Mouse (Mus musculus) kidney, adult 18-20 months (tissue): ENCODE results near the gene Prss41.
"Not testable (repeated sequence)": the region's sequence is repeated elsewhere in the genome, so short reads cannot be mapped to it uniquely, and the experiment has no call there.

Experiments used
- DNase-seq: peaks from one replicate; pipeline ENCODE4 v3.0.0; 2021

Gene Prss41

DNA sequence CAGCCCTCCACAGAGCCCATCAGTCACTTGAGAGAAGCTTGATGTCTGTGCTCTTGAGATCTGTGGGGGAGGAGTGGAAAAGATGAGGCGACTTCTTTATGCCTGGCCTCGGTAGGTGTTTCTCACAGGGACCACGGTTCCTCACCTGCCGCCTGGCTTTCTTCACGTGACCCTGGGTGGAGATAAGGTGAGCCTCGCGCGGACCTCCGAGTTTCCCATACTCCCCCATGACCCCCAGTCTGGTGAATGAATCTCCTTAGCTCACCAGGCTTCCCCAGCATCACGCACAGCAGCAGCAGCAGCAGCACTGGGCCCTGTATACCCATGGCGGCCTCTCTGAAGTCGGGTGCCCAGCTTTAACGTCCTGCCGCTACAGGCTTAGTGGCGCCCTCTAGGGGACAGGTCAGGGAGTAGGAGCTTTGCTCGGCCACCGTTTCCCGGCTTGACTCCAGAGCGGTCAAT, at the start of gene Prss41, which contains the start of gene Prss32:
TSS of gene Prss41 (minus strand) at position 361 of the 462 bp plus-strand sequence.
TSS of gene Prss32 (plus strand) at position 44 of the 462 bp plus-strand sequence.
- DNase-seq: peak; percentile 61

DNA sequence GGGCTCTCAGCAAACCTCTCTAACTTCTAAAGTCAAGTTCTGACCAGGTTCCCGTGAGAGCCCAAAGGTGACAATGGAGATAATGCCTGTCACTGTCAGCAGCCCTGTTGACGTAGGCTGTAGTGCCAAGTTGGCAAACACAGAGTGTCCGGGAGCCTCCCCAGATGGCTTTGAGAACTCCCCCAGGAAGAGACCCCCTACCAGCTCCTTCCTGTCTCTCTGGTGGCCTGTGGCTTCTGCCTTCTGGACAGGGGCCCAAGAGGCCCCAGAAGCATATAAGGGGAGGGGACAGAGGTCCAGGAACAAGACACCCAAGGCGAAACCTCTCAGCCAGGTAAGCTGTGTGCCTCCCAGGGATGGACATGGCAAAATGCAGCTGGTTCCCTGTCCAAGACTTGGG, 36.6 kb upstream of the Prss41 start, which contains the start of the genes Dcpp1 and Dcpp2:
TSS of gene Dcpp1 (plus strand) at position 301 of the 400 bp plus-strand sequence.
TSS of gene Dcpp2 (plus strand) at position 305 of the 400 bp plus-strand sequence.
- DNase-seq: not testable (repeated sequence)

DNA sequence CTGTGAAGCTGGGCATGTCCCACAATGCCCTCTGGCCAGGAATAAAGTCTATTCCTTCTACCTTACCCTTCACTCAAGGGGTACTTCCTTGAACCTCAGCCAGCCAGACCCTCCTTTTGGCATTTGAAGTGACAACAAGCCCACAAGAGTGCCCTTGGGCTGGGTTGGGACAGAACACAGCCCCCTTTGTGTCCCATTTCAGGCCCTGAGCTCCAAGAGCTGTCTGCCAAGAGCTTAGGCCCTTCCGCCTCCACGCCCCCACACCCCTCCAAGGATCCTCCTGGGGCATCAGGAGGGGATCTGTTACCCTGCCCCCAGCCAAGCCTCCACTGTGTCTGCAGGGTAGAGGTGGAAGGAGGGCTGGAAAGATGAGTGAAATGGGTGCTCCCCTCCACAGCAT, 33.2 kb upstream of the Prss41 start:
- DNase-seq: no peak

DNA sequence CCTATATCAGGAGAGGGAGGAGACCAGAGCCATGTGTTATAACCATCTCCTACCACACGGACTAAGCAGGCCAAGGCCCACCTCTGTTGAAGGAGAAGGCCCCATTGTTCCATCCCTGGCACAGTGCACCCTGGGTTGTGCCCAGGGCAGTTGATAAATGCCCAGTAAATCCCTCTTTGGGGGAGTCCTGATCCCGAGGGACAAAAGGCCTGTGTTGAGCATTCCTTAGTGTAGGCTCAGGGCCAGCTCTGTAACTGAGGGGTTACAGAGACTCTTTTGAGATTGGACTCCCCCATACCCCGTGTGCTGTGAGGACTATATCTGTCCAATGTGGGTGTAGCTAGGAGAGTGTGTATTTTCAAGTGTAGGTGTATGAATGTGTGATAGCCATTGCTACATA, 32.8 kb upstream of the Prss41 start:
- DNase-seq: no peak

DNA sequence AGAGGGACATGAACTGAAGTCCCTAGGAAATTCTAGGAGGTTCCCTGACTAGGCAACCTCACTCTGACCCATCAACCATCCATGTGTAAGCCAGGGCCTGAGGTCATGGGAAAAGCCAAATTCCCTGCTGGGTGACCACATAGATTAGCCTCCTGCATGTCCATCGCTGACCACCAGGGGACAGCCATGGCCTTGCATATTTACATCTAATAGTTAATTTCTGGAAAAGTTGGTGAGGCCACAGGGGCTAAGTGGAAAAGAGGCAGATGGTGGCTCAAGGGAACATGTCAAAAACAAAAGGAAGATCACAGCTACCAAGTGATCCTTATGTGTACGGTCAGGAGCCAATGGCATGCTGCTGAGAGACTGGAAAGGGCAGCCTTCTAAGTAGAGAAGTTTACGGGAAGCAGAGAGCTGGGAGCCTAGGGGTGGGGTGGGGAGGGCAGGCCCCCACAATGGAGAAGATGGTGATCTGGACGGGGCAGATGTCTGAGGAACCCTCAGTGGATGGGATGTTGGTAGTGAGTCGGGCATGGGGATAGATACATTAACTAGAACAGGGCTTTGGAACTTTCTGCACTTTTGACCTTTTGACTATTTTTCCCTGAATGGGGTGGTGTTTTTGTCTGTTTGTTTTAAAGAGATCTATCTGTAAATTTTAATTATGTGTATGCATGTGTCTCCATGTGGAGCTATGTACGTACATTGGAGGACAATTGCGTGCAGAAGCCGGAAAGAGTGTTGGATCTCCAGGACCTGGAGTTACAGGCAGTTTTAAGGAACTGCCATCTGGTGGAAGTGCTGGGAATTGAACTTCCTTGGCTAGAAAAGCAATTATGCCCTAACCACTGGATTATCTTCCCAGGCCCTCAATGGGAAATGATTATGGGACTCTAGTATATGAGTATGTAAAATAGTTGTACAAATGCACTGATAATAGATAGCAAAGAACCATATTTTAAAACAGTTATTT, 30.2 kb upstream of the Prss41 start:
- peak; percentile 67 for DNase-seq

DNA sequence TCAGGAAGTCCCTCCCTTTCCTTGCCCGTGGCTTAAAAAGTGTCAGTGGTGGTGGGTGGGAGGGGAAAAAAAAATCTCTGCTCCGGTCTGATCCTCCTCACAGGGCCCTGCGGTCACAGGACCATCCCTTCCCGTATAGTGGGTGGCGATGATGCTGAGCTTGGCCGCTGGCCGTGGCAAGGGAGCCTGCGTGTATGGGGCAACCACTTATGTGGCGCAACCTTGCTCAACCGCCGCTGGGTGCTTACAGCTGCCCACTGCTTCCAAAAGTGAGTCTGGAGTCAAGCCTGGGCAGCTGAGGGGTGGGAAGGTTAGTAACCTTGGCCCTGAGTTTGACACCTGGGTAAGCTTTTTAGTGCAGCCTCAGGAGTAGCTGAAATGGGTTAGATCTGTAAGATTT, 24.5 kb upstream of the Prss41 start:
- no peak for DNase-seq

DNA sequence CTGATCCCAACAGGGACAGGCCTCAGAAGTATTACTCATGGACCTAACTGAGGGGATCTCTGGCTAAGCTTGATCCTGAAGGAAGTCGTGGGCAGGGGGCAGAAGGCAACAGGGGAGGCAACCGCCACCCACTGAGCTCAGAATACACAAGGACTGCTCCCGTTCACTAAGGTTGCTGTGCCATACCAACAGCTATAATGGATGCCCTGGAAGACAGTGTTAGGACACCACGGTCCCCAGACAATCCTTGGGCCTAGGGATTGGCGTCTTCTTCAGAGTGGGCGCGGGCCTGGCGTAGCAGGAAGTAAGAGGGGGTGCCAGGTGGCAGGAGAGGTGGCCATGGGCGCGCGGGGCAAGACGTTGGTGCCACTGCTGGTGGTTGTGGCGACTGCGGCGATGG, 23.8 kb upstream of the Prss41 start, which contains the start of gene Prss21:
TSS of gene Prss21 (plus strand) at position 301 of the 400 bp plus-strand sequence.
- no peak for DNase-seq

DNA sequence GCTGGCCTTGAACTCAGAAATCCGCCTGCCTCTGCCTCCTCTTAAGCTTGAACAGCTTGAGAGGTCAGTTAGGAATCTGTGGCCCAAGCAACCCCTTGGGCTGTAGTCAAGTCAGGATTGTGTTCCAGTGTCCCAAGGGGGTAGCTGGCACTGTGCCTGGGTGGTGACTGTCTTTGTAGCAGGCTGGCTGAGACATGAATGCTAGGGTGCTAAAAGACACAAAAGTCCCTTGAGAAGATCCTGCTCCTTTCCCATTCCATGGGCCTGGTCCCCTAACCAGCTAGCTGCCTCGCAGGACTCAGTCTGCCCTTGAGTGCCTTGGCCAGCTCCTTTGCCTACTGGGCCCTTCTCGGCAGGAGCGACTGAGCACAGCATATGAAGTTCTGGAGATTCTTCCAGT, 19.0 kb upstream of the Prss41 start:
- DNase-seq: no peak

DNA sequence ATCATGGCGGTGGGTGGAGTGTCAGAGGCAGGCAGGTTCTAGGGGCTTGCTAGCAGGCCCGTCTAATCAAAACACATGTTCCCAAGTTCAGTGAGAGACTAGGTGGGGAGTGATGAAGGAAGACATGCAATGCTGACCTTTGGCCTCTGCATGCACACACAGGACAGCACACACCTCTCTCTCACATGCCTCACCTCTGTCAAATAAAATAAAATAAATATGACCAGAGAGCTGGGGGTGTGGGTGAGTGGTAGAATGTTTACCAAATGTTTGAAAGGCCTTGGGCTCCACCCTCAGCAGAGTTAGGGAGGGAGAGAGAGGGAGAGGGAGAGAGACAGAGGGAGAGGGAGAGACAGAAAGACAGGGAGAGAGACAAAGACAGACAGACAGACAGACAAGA, 13.9 kb upstream of the Prss41 start:
- no peak for DNase-seq

DNA sequence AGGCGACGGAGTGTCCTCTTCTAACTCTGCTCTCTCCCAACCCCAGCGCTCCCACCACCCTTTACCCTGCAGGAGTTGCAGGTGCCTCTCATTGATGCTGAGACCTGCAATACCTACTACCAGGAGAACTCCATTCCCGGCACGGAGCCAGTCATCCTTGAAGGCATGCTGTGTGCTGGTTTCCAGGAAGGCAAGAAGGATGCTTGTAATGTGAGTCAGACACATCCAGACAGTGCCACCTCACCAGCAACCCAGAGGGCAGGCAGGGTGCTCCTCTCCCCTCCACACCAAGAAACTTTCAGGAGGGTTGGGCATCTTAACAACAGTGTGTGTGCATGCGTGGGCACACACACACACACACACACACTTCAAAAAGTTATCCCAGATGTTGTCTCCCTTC, 13.2 kb upstream of the Prss41 start:
- DNase-seq: no peak

DNA sequence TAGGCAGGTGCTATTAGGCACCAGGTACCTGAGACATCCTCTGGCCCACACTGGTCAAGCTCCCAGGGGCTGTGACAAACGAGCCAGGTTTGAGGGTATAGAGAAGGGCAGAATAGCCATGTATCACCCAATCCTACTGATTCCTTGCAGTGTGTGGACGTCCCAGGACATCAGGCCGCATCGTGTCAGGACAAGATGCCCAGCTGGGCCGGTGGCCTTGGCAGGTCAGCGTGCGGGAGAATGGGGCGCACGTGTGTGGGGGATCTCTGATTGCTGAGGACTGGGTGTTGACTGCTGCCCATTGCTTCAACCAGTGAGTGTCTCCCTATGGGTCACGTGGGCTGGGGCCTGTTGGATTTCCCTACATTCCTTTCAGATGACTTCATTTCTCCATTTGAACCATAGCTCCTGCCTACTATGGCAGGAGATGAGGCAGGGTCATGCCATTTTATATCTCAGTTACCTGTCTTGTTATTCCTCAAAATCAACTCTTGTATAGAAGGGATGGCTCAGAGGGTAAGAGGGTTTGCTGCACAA, 10.3 kb upstream of the Prss41 start:
- DNase-seq: no peak

DNA sequence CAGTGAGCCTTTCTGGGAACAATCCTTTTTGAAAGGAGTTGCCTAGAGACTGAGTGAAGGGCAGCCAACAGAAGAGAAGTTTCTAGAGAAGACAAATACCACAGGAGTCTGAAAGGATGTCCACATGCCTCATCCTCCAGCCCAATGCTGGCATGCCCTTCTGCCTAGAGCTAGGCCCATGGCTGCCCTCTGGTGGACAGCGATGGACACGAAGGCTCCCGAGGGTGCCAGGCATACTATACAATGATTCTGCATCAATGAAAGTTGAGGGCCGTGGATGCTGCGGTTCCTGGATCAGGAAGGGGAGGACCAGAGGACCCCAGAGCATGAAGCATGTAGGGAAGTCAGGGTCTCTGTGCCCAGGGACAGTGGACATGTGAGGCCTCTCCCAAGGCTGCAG, 9.3 kb upstream of the Prss41 start:
- peak; percentile 61 for DNase-seq

DNA sequence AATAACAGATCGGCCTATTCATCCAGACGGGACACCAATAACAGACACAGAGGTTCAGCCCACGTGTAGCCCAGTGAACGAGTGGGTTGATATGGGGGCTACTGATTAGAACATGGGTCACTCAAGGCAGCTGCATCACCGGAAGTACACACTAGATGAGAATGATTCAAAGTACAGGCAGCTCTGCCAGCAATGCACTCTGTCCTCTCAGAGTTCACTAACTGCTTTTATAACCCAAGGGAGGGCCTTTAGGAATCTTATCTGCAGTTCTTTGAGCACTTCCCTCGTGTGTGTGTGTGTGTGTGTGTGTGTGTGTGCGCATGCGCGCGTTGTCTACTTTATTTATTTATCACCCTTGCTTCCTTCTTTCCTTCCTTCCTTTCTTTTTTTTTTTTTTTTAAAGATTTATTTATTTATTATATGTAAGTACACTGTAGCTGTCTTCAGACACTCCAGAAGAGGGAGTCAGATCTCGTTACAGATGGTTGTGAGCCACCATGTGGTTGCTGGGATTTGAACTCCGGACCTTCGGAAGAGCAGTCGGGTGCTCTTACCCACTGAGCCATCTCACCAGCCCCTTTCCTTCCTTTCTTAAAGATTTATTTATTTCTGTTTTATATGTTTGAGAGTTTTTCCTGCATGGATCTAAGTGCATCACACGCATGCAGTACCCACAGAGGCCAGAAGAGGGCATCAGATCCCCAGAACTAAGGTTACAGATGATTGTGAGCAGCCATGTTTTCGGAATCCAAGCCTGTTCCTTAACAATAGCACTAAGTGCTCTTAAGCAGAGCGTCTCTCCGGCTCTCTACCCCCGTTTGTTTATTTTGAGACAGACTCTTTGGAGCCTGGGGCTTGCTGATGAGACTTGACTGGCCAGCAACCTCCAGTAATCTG, 7.1 kb upstream of the Prss41 start:
- peak; percentile 71 for DNase-seq

DNA sequence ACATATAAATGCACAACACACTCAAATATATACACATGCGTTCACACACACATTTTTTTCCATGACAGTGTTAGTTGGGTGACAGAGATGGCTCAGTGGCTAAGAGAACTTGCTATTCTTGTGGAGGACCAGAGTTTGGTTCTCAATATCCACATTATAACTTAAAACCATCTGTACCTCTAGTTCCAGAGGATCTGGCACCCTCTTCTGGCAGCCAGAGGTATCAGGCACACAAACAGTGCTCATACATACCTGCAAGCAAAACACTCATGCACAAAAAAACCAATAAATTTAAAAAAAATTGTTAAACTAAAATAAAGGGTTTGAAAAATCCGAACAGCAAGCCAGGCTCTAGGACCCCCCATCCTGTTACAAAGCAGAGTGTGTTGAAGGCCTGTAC, 6.1 kb upstream of the Prss41 start:
- no peak for DNase-seq

DNA sequence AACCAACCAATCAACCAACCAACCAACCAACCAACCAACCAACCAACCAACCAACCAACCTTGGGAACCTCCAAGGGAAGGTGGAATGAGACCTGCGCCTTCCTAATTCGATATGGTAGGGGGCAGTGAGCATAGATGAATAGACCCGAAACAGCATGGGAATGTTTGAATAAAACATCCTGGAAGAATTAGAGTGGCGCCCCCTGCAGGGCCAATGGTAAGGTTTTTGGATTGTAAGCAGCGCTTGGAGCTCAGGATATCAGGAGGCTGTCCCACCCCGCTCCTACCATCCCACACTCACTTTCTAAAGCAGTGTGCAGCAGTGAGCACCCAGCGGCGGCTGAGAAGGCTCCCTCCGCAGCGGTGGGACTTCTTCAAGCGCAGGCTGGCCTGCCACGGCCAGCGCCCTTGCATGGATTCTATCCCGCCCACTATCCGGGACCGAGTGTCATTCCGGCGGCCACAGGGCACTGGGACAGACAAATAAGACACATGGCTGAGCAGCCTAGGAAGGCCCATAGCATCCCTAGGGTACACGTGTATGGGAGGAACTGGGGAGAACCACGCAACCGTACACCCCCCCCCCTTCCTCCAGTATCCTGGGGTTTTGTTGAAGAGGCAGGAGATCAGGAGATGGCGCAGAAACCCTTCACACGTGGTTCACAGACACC, 696 bp downstream of the Prss41 start:
- DNase-seq: no peak

DNA sequence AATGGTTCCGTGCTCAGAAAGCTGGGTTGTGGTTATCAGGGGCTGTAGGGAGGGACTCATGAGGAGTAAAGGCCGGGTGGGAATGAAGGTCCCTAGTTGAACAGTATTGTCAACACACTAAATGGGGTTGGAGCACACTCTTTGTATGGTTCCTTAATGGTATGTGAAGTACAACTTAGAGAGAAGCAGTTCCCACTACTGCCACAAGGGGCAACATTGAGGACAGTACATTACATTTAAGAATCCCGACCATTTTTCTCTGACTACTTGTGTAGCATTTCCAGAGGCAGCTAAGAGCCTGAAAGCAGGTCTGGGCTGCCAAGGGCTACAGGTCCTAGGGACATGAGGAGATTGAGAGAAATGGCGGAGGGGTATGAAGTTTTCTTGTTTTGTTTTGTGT, 2.8 kb downstream of the Prss41 start:
- DNase-seq: peak; percentile 74

DNA sequence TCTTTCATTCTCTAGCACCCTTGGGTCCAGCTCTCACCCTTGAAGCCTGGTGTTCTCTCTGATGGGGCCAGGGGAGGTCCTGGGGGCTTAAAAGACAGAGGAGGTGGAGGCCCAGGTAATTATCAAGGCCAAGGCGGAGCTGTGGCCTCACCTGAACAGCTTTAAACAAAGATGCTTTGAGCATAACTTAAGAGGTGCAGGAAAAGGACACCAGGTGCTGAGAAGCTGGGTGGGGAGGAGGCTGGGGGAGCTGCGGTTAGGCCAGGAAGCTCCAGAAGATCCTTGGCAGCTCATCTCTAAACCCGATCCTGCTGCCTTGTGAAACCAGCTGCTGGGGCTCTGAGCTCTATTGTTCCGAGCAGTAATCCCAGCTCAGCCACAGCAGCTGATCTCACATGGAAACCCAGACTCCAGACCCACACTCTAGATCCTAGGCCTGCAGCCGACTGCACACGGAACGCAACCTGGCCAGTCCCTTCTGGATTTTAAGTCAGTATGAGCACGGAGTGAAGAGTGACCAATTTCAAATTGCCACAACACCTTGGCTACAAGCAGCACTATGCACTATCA, 7.9 kb downstream of the Prss41 start, which contains the start of gene Prss33:
TSS of gene Prss33 (minus strand) at position 51 of the 570 bp plus-strand sequence.
- no peak for DNase-seq

DNA sequence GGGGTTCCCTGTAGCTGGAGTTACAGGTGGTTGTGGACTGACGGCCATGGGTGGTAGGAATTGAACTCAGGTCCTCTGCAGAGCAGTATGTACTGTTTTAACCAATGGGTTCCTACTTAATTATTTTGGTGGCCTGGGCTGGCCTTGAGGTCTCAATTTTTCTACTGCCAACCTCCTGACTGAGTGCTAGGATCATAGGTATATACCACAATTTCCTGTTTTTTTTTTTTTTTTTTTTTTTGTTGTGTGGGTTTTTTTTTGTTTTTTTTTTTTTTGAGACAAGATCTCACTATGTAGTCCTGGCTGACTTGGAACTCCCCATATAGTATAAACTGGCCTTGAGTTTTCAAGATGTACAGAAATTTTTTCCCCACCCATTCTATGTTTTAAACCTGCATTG, 12.8 kb downstream of the Prss41 start:
- no peak for DNase-seq

DNA sequence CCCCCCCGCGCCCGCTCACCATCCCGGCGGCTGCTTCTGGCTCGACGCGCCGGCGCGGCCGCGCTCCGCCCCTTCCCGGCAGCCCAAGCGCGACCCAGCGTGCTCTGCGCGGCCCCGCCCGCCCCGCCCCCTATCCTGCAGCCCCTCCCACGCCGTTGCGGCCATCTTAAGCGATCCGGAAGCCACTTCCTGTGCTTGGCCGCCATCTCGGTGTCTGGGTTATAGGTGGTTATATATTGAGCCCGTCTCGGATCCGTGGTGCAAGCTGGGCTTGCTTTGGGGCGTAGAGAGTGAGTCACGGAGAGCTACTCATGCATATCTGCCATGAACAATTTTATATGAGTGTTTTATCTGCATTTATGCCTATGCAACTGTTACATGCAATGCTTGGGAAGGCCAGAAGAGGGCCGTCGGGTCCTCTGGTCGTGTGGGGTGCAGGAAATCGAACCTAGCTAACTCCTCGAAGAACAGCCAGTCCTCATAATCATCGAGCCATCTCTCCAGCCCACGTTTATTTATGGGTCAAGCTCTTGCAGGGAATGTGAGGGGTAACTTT, 14.8 kb downstream of the Prss41 start, which contains the start of gene Elob:
TSS of gene Elob (minus strand) at position 73 of the 556 bp plus-strand sequence.
- DNase-seq: peak; percentile 89

DNA sequence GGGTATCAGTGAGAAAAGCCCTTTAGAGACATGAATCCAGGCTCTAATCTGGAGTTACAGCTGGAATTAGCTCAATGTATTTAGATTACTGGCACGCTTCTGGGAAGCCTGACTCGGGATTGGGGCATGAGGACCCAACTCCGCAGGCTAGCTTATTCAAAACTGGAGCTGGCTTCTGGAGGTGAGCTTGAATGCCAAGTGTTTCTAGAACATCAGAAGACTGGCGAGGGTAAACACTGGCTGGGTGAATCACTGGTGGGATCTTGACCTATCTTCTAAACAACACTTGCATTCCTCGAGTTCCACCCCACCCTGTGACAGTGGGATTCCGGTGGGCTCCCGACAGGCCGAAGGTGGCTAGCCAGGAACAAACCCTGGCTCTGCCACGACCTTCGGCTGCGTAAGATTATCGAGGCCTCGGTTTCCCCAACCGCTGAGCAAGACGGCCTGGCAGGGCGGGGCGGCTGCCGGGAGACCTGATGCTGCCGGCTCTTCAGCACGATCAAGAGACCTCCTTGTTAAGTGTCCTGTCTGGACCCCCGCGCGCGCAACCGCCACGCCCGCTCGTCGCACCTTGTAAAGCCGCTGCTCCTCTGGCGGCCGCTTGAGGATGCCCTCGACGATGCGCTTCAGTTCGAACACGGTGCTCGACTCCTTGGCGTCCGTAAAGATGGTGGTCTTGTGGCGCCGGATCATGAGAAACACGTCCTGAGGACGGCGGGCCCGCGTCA, 15.5 kb downstream of the Prss41 start:
- DNase-seq: no peak

DNA sequence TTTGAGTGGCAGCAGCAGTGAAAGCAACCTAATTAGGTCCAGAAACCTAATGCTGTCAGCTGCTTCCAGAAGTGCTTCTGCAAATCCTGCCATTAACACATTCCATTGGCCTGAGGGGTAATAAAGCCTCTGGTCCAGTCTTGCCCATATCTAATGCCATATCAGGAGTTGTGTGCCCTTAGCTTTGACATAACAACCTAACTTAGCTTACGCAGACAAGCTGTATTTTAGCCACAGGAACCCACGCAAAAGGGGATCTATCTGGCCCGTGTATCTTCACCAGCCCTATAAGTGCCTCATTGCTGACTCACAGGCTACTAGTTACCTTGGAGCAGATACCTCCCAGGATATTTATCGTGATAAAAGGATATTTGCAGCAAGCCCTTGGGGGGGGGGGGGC, 18.4 kb downstream of the Prss41 start:
- DNase-seq: no peak
